15 mouse cellular contexts compared by ENCODE assay signal in the genomic region with DNA sequence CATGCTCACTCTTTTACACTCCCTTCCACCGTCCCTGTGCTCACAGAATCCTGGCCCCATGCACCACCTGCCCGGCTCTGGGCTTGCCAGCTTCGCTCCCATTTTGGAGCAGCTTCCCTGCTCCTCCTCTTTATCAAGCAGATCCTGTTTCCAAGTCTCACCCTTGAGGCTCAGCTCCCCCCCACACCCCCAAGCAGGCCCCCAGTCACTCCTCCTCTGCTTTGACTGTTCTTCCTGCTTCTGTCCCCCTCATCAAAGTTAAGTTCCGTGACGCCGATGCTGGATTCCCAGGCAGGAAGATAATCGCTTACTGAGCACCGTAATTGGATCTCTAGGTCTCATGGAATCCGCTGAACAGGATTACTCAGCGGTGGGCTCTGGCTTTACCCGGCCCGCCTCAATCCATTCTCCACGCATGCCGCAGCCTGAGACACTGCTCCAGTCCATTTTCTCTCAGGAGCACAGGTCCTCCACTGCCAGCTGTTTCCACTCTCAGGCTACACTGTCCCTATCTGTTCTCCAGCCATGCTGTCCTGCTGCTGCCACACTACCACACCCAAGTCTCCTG. TPM values are rescaled to one million over a fixed set of nuclear protein-coding genes. Genes with fewer than 3 reads are reported as not detected.
A peak's percentile ranks its signal among the peaks of the same experiment; 100 is the strongest.
DNase-seq lines count a peak whose midpoint lies in the region; ATAC-seq lines count a peak whose summit lies in the region.
"Had no signal": no experiment of that assay in that cellular context is flagged by ENCODE, and none has a peak within 500 bp of the region (broad histone marks: within the 10 kb centered on the region; RNA-seq: fewer than 3 reads in every experiment).

No protein-coding gene starts in this region.

- H3K27me3 ChIP-seq in forebrain, embryonic 10.5 days (ENCODE audit: poor library complexity, severe bottlenecking), result peaks cover 61% of the 10 kb centered on the region
- no peaks in the 10 kb centered on the region for H3K27me3 ChIP-seq in forebrain, embryonic 16.5 days (replicated peaks; ENCODE audit: control insufficient read depth, insufficient read depth, low read length)
- H3K27me3 ChIP-seq in neural tube, embryonic 15.5 days (replicated peaks), result no peaks in the 10 kb centered on the region
- no peaks in the 10 kb centered on the region for H3K27me3 ChIP-seq in limb, embryonic 15.5 days
- H3K27me3 ChIP-seq: neural tube, embryonic 13.5 days had no signal

- peaks cover 8% of the 10 kb centered on the region; the same call in 1 of the 2 replicates for H3K9me3 ChIP-seq in forebrain, embryonic 10.5 days
- no peaks in the 10 kb centered on the region for H3K9me3 ChIP-seq in forebrain, embryonic 16.5 days (ENCODE audit: control insufficient read depth, low read length)
- H3K9me3 ChIP-seq in neural tube, embryonic 15.5 days (replicated peaks), result no peaks in the 10 kb centered on the region
- H3K9me3 ChIP-seq in limb, embryonic 15.5 days, result no peaks in the 10 kb centered on the region
- H3K9me3 ChIP-seq: neural tube, embryonic 13.5 days had no signal

- peaks cover 20% of the 10 kb centered on the region for H3K4me1 ChIP-seq in forebrain, embryonic 10.5 days
- H3K4me1 ChIP-seq in forebrain, embryonic 16.5 days (replicated peaks; ENCODE audit: control insufficient read depth, insufficient read depth, low read length), result no peaks in the 10 kb centered on the region; the same call in 1 of the 2 replicates
- no peaks in the 10 kb centered on the region for H3K4me1 ChIP-seq in neural tube, embryonic 15.5 days
- H3K4me1 ChIP-seq in limb, embryonic 15.5 days, result no peaks in the 10 kb centered on the region

- no peak overlapping the region for H3K4me3 ChIP-seq in forebrain, embryonic 10.5 days
- H3K4me3 ChIP-seq in forebrain, embryonic 16.5 days (replicated peaks; ENCODE audit: low read length), result no peak overlapping the region
- no peak overlapping the region for H3K4me3 ChIP-seq in neural tube, embryonic 15.5 days (replicated peaks)
- no peak overlapping the region for H3K4me3 ChIP-seq in limb, embryonic 15.5 days
- H3K4me3 ChIP-seq: neural tube, embryonic 13.5 days had no signal

- H3K27ac ChIP-seq in forebrain, embryonic 10.5 days, result peak overlapping the region; percentile 44; the same call in 1 of the 2 replicates
- no peak overlapping the region for H3K27ac ChIP-seq in forebrain, embryonic 16.5 days (ENCODE audit: low read length)
- H3K27ac ChIP-seq in neural tube, embryonic 15.5 days (replicated peaks), result no peak overlapping the region
- H3K27ac ChIP-seq in limb, embryonic 15.5 days, result no peak overlapping the region
- H3K27ac ChIP-seq: macrophage; neural tube, embryonic 13.5 days had no signal

- no peak overlapping the region for H3K4me2 ChIP-seq in forebrain, embryonic 16.5 days (ENCODE audit: low read length)
- no peak overlapping the region for H3K4me2 ChIP-seq in neural tube, embryonic 15.5 days
- H3K4me2 ChIP-seq in limb, embryonic 15.5 days, result no peak overlapping the region
- H3K4me2 ChIP-seq: neural tube, embryonic 13.5 days had no signal

- peak; percentile 24 for DNase-seq in forebrain, embryonic 10.5 days (ENCODE audit: extremely low spot score, low spot score)
- DNase-seq in neural tube, embryonic 10.5 days (ENCODE audit: extremely low spot score, low spot score), result peak; percentile 19
- peak; percentile 53 for DNase-seq in retina, postnatal 1 day
- no peak for DNase-seq in layer of hippocampus, postnatal 25 days (ENCODE audit: extremely low spot score in 1 of 2, low spot score in 1 of 2)
- DNase-seq in layer of hippocampus, adult 11-12 months (ENCODE audit: low spot score), result no peak
- DNase-seq: cerebellum, adult 11-12 months; forebrain, postnatal 0 days; right cerebral cortex, postnatal 14 days; thymus, adult 2 months had no signal

- ATAC-seq in forebrain, embryonic 16.5 days, result no peak
- no peak for ATAC-seq in neural tube, embryonic 15.5 days (ENCODE audit: low FRiP score)
- ATAC-seq in limb, embryonic 15.5 days (ENCODE audit: insufficient number of reproducible peaks, low FRiP score, low TSS enrichment, low read depth), result peak; percentile 70; the same call in 1 of the 2 replicates
- ATAC-seq: forebrain, postnatal 0 days; inflammation-experienced regulatory T-cells, adult 6 months had no signal

- WGBS in forebrain, embryonic 10.5 days, result 49% methylated on average over 14 of the region's 14 CpGs
- 66% methylated on average over 14 of the region's 14 CpGs for WGBS in forebrain, embryonic 16.5 days
- 72% methylated on average over 14 of the region's 14 CpGs for WGBS in neural tube, embryonic 15.5 days
- 83% methylated on average over 14 of the region's 14 CpGs for WGBS in limb, embryonic 15.5 days

- no peak overlapping the region for H3K9ac ChIP-seq in forebrain, embryonic 16.5 days (replicated peaks; ENCODE audit: low read depth, low read length)
- no peak overlapping the region for H3K9ac ChIP-seq in neural tube, embryonic 15.5 days (replicated peaks)
- no peak overlapping the region for H3K9ac ChIP-seq in limb, embryonic 15.5 days
- H3K9ac ChIP-seq: forebrain, postnatal 0 days; neural tube, embryonic 13.5 days had no signal

- peaks cover 87% of the 10 kb centered on the region for H3K36me3 ChIP-seq in forebrain, embryonic 10.5 days (replicated peaks)
- peaks cover 22% of the 10 kb centered on the region for H3K36me3 ChIP-seq in forebrain, embryonic 16.5 days (ENCODE audit: control insufficient read depth, insufficient read depth)
- H3K36me3 ChIP-seq in neural tube, embryonic 15.5 days, result peaks cover 71% of the 10 kb centered on the region
- H3K36me3 ChIP-seq in limb, embryonic 15.5 days, result peaks cover 70% of the 10 kb centered on the region

RNA-seq across cellular contexts. Expression of a gene that starts 6.8 kb away (rescaled TPM):
- polyA plus RNA-seq in forebrain, embryonic 10.5 days (2016; fragmentation: Nextera tagmentation; extraction: Ambion mirVana), result 30.5 and 31.5 TPM in 2 replicates
- polyA plus RNA-seq in forebrain, embryonic 16.5 days (2015; fragmentation: Nextera tagmentation; extraction: Ambion mirVana), result 45.0 and 56.0 TPM in 2 replicates
- polyA plus RNA-seq in neural tube, embryonic 15.5 days (2015; fragmentation: Nextera tagmentation; extraction: Ambion mirVana), result 42.1 and 44.6 TPM in 2 replicates
- polyA plus RNA-seq in limb, embryonic 15.5 days (2015; fragmentation: Nextera tagmentation; extraction: Ambion mirVana), result 22.0 and 27.8 TPM in 2 replicates
- total RNA-seq in layer of hippocampus, postnatal 25 days (2021), result 10 to 100 TPM; 78.7 to 87.5 TPM

RNA-seq across cellular contexts. Expression of a gene that starts 55.3 kb away (rescaled TPM):
- 17.5 and 18.6 TPM in 2 replicates for polyA plus RNA-seq in forebrain, embryonic 10.5 days (2016; fragmentation: Nextera tagmentation; extraction: Ambion mirVana)
- 18.5 and 18.8 TPM in 2 replicates for polyA plus RNA-seq in forebrain, embryonic 16.5 days (2015; fragmentation: Nextera tagmentation; extraction: Ambion mirVana)
- 12.9 and 13.9 TPM in 2 replicates for polyA plus RNA-seq in neural tube, embryonic 15.5 days (2015; fragmentation: Nextera tagmentation; extraction: Ambion mirVana)
- polyA plus RNA-seq in limb, embryonic 15.5 days (2015; fragmentation: Nextera tagmentation; extraction: Ambion mirVana), result 17.5 and 18.5 TPM in 2 replicates
- 10 to 100 TPM; 30.7 to 31.3 TPM for total RNA-seq in layer of hippocampus, postnatal 25 days (2021)

Comparison
In these comparisons a context has a peak if more than half of its experiments do, and no peak if none do; other contexts are left out.
1. DNase-seq: peak in forebrain, embryonic 10.5 days (single experiment), neural tube, embryonic 10.5 days (single experiment) and retina, postnatal 1 day (single experiment); none in layer of hippocampus, postnatal 25 days (0 of 2) and layer of hippocampus, adult 11-12 months (single experiment).